Mouse (Mus musculus) brown adipose tissue, adult 24 weeks (tissue): ENCODE measurements around the gene Eci2. TPM values are rescaled to one million over a fixed set of nuclear protein-coding genes. Genes with fewer than 3 reads are reported as not detected.
"Not testable (repeated sequence)": the region's sequence is repeated elsewhere in the genome, so short reads cannot be mapped to it uniquely, and the experiment has no call there.

ENCODE experiments used
- H3K27ac ChIP-seq: fragments of 200-500 bp; replicated peaks from 2 replicates; pipeline ENCODE4 v1.5.1; 2012; ENCODE audit warnings: low read depth, mild to moderate bottlenecking, low read length
- H3K4me1 ChIP-seq: fragments of 200-500 bp; 2 replicates; pipeline ENCODE4 v1.6.1; 2012; ENCODE audit warnings: low read length, mixed read lengths; ENCODE audit not compliant: control insufficient read depth, insufficient read depth, insufficient read length
- H3K4me3 ChIP-seq: fragments of 200-500 bp; 2 replicates; pipeline ENCODE4 v1.5.1; 2012; ENCODE audit warnings: low read depth, mild to moderate bottlenecking, low read length, moderate library complexity; ENCODE audit not compliant: insufficient read depth
- polyA plus RNA-seq: library from polyadenylated mRNA; stranded (reverse); fragments of >200 nt; gene quantifications from 2 replicates; pipeline ENCODE4 v1.2.4, GENCODE M21; 2012; ENCODE audit not compliant: missing spikeins, insufficient read depth, insufficient read length

Eci2 gene
- polyA plus RNA-seq, 1 experiment: 275 TPM

DNA sequence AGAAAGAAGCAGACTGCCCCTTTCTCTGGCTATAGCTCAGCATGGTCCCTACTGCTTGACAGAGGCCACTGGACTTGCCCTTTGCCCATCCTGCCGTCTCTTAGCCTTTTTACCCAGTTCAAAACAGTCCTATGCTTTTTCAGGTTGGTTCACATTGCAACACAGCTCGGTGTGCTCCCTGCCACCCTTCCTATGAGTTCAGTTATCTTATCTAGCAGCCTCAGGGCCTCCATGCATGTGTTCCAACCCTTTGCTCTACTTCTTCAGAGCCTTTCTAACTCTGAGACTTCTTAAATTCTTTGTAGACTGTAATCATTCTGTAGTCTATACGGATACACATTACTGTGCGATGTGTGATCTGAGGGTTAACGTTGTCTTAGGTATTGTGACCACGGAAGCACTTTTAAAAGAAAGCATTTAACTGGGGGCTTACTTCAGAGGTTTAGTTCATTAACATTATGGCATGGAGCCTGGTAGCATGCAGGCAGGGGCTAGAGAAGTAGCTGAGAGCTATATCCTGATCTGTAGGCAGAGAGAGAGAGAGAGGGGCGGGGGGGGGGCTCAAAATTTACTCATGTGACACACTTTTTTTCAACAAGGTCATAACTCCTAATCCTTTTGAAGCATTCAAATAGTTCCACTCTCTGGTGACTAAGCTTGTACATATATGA is 7.9 kb downstream of the Eci2 start:
- Histone ChIP-seq H3K27ac (no peak overlapping the region), H3K4me1 (no peaks in the 10 kb centered on the region; the same call in 1 of the 2 replicates), H3K4me3 (no peak overlapping the region)

- no peaks in the 10 kb centered on the region; the same call in 1 of the 2 replicates for H3K4me1 ChIP-seq
- H3K4me3 ChIP-seq: no peak overlapping the region
- H3K27ac ChIP-seq: no peak overlapping the region
Measured at GRCm38 (mm10) chr13:35017392-35017791, 9.5 kb downstream of the Eci2 start.

- Histone ChIP-seq H3K4me3 (no peak overlapping the region), H3K4me1 (no peaks in the 10 kb centered on the region; the same call in 1 of the 2 replicates), H3K27ac (no peak overlapping the region)
Measured at GRCm38 (mm10) chr13:35016067-35016466, 10.8 kb downstream of the Eci2 start.

GRCm38 (mm10) chr13:34995925-34996324 is 31.0 kb downstream of the Eci2 start:
- Histone ChIP-seq H3K27ac (no peak overlapping the region), H3K4me3 (no peak overlapping the region), H3K4me1 (peaks cover 4% of the 10 kb centered on the region; the same call in 1 of the 2 replicates)

DNA sequence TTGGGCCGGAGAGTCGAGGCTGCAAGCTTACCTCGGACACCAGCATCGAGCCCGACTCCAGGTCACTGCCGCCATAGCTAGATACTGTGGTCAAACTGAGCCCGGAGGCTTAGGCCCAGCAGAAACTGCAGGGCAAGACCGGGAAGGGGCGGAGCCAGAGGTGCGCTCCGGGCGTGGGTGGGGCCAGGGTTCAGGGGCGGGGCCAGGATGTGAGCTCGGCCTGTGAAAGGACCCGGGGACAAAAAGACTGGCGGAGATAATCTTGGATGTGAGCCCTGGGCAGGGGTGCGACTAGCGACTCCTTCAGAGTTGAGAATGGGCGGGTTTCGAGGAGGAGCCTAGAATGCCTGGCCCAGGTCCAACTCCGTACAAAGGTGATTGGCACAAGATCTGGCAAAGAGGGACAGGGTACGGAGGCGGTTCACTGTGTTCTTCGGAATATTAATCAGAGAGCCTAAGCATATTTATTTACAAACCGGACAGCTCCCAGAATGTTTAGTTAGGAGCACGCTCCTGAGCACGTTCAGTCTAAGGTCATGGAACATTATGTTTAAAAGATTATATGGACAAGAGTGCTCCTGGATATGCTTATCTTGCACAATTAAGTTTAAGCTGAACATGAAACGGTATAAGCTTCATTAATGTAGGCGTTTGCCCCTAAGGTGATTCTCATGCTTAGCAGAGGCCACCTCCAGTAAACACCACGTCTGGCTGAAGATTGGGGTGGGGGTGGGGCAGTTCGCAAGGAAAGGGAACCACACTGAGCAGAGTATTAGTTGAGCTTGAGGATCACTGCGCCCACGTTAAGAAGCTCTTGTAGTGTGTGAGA is 32.7 kb downstream of the Eci2 start:
- Histone ChIP-seq H3K4me1 (peaks cover 4% of the 10 kb centered on the region; the same call in 1 of the 2 replicates), H3K27ac (peak overlapping the region; percentile 87), H3K4me3 (peak overlapping the region; percentile 77)

DNA sequence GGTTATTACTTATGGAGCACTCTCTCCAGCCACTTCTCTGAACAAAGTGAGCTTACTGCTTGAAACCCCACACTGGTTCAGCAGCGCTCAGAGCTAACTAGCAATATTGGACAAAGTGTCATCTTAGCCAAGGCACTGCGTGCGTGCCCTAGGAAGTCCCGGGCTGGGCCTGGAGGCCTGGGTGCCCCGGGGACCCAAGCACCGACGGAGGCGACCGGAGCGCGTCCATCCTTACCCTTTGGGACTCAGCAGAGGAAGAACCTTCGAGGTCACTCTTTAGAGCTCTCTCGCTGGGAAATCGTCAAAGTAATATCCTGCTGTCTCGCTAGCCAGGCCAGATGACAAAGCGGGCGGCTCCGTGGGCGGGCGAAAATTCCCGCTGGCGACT is 33.3 kb downstream of the Eci2 start:
- Histone ChIP-seq H3K4me1 (peaks cover 4% of the 10 kb centered on the region; the same call in 1 of the 2 replicates), H3K4me3 (peak overlapping the region; percentile 77), H3K27ac (peak overlapping the region; percentile 87)

- H3K4me3 ChIP-seq: peak overlapping the region; percentile 77
- H3K27ac ChIP-seq: no peak overlapping the region
- H3K4me1 ChIP-seq: peaks cover 4% of the 10 kb centered on the region; the same call in 1 of the 2 replicates
Measured at GRCm38 (mm10) chr13:34993085-34993484, 33.8 kb downstream of the Eci2 start.

DNA sequence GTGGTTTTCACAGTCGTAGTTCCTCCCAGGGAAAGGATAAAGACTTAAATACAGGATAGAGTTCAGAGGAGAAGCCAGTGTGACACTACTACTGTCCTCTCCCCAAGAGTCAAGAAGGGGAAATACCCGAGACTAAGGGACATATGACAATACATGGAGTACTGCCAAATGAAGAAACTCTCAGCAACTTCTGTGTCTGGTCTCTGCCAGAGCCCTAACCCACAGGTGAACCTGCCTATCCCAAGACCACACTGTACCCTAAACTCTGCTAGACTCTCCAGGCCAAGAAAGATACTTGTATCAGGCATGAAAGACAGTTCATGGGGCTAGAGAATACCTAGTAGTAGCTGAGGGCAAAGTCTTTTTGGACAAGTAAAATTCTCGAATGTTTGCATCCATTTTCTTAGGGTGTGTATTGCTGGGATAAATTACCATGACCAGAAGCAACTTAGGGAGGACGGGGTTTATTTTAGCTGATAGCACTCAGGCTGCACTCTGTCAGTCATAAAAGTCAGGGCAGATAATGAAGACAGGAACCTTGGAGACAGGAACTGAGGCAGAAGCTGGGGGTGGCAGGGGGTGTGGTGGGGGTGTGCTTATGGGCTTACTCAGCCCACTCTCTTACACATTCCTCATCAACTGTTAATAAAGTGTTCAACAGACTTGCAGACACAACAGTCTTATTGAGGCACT is 35.2 kb downstream of the Eci2 start:
- H3K4me3 ChIP-seq: no peak overlapping the region
- no peak overlapping the region for H3K27ac ChIP-seq
- peaks cover 4% of the 10 kb centered on the region; the same call in 1 of the 2 replicates for H3K4me1 ChIP-seq

- not testable (repeated sequence) for H3K4me1 ChIP-seq, H3K4me3 ChIP-seq, H3K27ac ChIP-seq
Measured at GRCm38 (mm10) chr13:34983479-34983878, 43.4 kb downstream of the Eci2 start.

DNA sequence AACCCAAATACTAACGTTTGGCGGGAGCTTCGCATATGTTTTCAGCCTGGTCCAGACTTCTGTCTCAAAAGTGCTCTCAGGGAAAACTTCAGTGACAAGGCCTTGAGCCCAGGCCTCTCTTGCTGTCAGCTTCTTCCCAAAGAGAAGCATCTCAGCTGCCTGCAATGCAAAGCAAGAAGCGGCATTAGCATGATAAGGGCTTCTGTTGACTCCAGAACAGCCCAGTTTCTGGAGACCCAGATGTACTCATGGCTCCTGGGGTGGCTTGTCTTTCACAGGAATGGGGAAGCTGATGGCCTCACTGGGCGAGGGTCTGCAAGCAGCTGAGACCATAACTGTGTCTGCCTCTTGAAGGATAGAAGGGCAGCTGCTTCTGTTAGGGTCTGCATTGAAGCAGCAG is 48.3 kb downstream of the Eci2 start:
- H3K4me3 ChIP-seq, H3K27ac ChIP-seq, H3K4me1 ChIP-seq: not testable (repeated sequence)

- Histone ChIP-seq H3K27ac (no peak overlapping the region), H3K4me1 (peaks cover 2% of the 10 kb centered on the region; the same call in 1 of the 2 replicates), H3K4me3 (no peak overlapping the region)
Measured at GRCm38 (mm10) chr13:34977410-34977809, 49.5 kb downstream of the Eci2 start.

DNA sequence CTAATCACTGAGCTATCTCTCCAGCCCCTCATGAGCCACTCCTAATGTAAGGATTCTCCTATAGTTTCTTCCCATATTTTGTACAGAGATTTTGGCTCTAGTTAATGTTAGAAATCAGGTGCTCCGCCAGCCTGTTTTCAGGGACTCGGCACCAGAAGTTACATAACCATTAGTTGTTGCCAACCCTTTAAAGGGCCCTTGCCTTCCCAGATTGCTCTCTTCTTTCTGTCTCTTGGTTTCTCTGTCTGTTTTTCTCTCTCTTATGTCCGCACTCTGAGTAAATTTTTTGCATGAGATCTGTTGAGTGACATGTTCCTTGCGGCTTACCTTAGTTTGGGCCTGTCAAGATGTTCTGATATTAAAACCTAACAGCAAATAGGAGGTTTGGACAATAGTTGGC is 50.8 kb downstream of the Eci2 start:
- no peak overlapping the region for H3K27ac ChIP-seq
- peaks cover 2% of the 10 kb centered on the region; the same call in 1 of the 2 replicates for H3K4me1 ChIP-seq

GRCm38 (mm10) chr13:34973770-34974169 is 53.1 kb downstream of the Eci2 start:
- H3K4me1 ChIP-seq: peaks cover 2% of the 10 kb centered on the region; the same call in 1 of the 2 replicates
- no peak overlapping the region for H3K27ac ChIP-seq
- no peak overlapping the region for H3K4me3 ChIP-seq

More for the DNA sequence above, 50.8 kb downstream of the Eci2 start:
- H3K4me3 ChIP-seq: no peak overlapping the region

GRCm38 (mm10) chr13:34973149-34973548 is 53.7 kb downstream of the Eci2 start:
- no peak overlapping the region for H3K27ac ChIP-seq
- peaks cover 2% of the 10 kb centered on the region; the same call in 1 of the 2 replicates for H3K4me1 ChIP-seq
- H3K4me3 ChIP-seq: no peak overlapping the region

GRCm38 (mm10) chr13:34972456-34972855 is 54.4 kb downstream of the Eci2 start:
- H3K27ac ChIP-seq, H3K4me1 ChIP-seq, H3K4me3 ChIP-seq: not testable (repeated sequence)
